Mouse (Mus musculus) cerebellum, adult 2 months (tissue): ENCODE data around the gene Aldh1a2.

Experiments
- CTCF ChIP-seq: fragments of 200-500 bp; IDR thresholded peaks from 2 replicates; pipeline ENCODE4 v1.5.1; 2011; ENCODE audit warnings: low read depth, mild to moderate bottlenecking, control low read depth, low read length, moderate library complexity, borderline replicate concordance; ENCODE audit not compliant: insufficient read depth
- POLR2A ChIP-seq: fragments of 200-500 bp; IDR thresholded peaks from 2 replicates; pipeline ENCODE4 v1.6.1; 2011; ENCODE audit warnings: low read length, control low read depth, borderline replicate concordance; ENCODE audit not compliant: insufficient read depth

- TF ChIP-seq CTCF (no peak), POLR2A (no peak)
Measured at GRCm38 (mm10) chr9:71174316-71174975, 41.1 kb upstream of the Aldh1a2 start.
